Mouse (Mus musculus) CH12F3 (cell line): ENCODE measurements around the gene Nell1.

Experiments used
- in situ Hi-C: fragments of 300-500 bp; cut with MboI; formaldehyde crosslinking; loops from 2 replicates; pipeline ENCODE4 v1.14.3; 2020; ENCODE audit warnings: low sequenced_read_pairs

Nell1 gene

GRCm38 (mm10) chr7:50826180-50826579, 851.5 kb downstream of the Nell1 start:
- in situ Hi-C loops, result no loop called here

- in situ Hi-C loops, result no loop called here
These were observed 858.1 kb downstream of the Nell1 start for GRCm38 (mm10) chr7:50832799-50833198.

DNA sequence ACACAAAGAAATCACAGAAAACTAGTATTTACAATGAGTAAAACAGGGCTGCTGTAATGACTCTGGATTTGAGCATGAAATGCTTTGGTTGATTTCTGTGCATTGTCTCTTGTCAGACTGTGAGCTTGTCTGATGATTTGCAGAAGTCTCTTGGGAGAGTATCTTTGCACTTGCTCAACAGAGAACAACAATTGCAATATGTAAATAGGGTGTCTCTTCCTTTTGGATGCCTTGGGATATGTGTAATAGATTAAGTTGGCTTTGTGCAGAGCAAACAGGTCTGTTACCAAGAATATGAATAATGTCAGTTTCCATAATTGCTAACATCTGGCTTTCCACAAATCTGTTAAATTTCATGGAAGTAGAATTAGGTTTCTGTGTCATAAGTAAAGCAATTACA, 868.0 kb downstream of the Nell1 start:
- in situ Hi-C loops, result no loop called here

DNA sequence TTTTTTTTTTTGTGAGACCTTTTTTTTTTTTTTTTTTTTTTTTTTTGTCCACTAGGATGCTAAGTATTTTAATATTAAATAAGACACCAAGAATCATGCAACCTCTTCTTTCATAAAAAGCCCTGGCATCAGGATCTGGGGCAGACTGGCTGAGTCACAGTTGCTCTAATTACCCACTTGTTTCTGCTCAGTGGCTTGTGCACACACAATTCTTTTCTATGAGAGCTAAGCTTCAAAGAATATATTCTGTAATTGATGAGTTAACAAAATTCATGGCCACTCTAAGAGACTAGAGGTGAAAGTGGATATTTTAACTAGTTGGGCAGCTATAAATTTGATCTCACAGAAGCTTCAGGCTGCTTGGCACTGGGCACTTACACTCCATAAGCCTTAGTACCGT, 873.3 kb downstream of the Nell1 start:
- in situ Hi-C loops, result no loop called here

GRCm38 (mm10) chr7:50850271-50850670, 875.6 kb downstream of the Nell1 start:
- in situ Hi-C loops, result no loop called here

- in situ Hi-C loops, result no loop called here
These were observed 895.5 kb downstream of the Nell1 start for GRCm38 (mm10) chr7:50870181-50870580.

DNA sequence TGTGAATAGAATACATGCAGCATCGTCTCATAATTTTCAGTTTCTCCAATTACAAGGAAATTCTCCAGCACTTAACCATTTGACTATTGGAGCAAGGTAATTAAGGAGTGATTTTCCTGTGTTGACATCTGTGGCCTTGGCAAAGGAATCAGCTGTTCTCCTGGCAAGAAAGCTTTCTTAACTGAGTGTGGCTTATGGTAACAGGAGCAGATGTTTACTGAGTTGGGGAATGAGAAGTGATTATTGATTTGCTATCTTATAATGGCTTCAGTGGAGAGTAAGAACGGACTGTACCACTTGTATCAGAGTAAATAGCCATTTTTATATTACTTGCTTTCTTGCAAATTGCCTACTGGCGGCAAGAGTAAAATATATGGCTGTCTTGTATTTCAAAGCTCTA, 913.0 kb downstream of the Nell1 start:
- in situ Hi-C loops, result no loop called here

DNA sequence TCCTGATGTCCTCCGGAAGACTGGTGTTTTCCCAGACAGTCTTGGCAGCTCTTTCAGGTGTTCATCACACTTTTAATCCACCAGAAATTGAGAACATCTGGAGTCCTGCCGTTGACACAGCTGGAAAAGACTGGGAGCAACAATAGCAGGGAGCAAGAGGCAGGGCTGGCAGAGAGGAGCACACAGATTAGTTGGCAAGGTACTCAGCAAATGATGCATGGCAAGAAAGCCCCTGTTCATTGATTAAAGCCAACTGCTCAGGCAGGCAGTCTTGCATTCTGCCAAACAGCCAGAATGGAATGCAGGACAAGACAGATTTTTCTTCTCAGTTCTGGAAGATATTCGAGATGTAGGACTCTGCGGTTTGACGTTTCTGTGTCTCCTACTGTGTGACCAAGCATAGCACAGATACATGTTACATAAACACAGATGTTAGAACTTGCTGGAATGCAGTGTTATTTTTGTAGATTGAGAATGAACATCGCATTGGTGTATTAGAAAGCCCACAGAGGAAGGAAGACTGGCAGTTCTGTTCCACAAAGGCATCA, 925.0 kb downstream of the Nell1 start:
- in situ Hi-C loops, result no loop called here
